Comparison of ENCODE assay signal across 18 mouse cellular contexts in genomic region chr12:34052508-34052907, GRCm38 (mm10).
A peak's percentile ranks its signal among the peaks of the same experiment; 100 is the strongest.
DNase-seq lines count a peak whose midpoint lies in the region; ATAC-seq and TF ChIP-seq lines count a peak whose summit lies in the region.
"Had no signal": no experiment of that assay in that cellular context is flagged by ENCODE, and none has a peak within 500 bp of the region (broad histone marks: within the 10 kb centered on the region; RNA-seq: fewer than 3 reads in every experiment).

No protein-coding gene starts in this region.

- no peaks in the 10 kb centered on the region for H3K9me3 ChIP-seq in intestine, embryonic 16.5 days (ENCODE audit: control insufficient read depth, low read length)
- no peaks in the 10 kb centered on the region for H3K9me3 ChIP-seq in intestine, embryonic 15.5 days
- H3K9me3 ChIP-seq in lung, embryonic 14.5 days (ENCODE audit: low read depth, low read length) = no peaks in the 10 kb centered on the region
- H3K9me3 ChIP-seq: forebrain, embryonic 12.5 days; heart, embryonic 10.5 days; hindbrain, embryonic 13.5 days had no signal

- ATAC-seq in intestine, embryonic 16.5 days = 0 out of 2 replicates have a peak, but pooled peaks have one; percentile 5
- no peak for ATAC-seq in intestine, embryonic 15.5 days
- ATAC-seq in lung, embryonic 14.5 days (ENCODE audit: insufficient read depth) = peak; percentile 54
- no peak for ATAC-seq in erythroblast, adult 5-6 weeks (replicated peaks; ENCODE audit: low FRiP score, poor library complexity, severe bottlenecking)
- ATAC-seq: hindbrain, postnatal 0 days had no signal

- no peak for DNase-seq in lung, embryonic 14.5 days
- no peak for DNase-seq in lung, adult 18-20 months
- peak; percentile 24 for DNase-seq in MN1 (ENCODE audit: low spot score)
- DNase-seq in brain, adult 2 months (ENCODE audit: low read depth, low spot score) = peak; percentile 59
- DNase-seq: adrenal gland, postnatal 10 days; cerebellum, adult 11-12 months; cerebellum, adult 9-10 months; cerebellum, postnatal 25 days; gastrocnemius, postnatal 10 days; heart, adult 18-20 months; heart, postnatal 10 days had no signal

- WGBS in intestine, embryonic 16.5 days = 60% methylated on average over 5 of the region's 5 CpGs
- WGBS in intestine, embryonic 15.5 days = 67% methylated on average over 5 of the region's 5 CpGs
- 69% methylated on average over 5 of the region's 5 CpGs for WGBS in lung, embryonic 14.5 days

- H3K4me1 ChIP-seq in intestine, embryonic 16.5 days (ENCODE audit: control insufficient read depth, insufficient read depth, low read length) = peaks cover 3% of the 10 kb centered on the region; the same call in 1 of the 2 replicates
- H3K4me1 ChIP-seq in intestine, embryonic 15.5 days (replicated peaks) = no peaks in the 10 kb centered on the region
- H3K4me1 ChIP-seq in lung, embryonic 14.5 days (ENCODE audit: insufficient read depth) = peaks cover 4% of the 10 kb centered on the region; the same call in 1 of the 2 replicates
- H3K4me1 ChIP-seq: forebrain, embryonic 12.5 days; heart, embryonic 10.5 days; hindbrain, embryonic 13.5 days had no signal

- H3K36me3 ChIP-seq in intestine, embryonic 16.5 days (ENCODE audit: control insufficient read depth, insufficient read depth, low read length) = no peaks in the 10 kb centered on the region
- no peaks in the 10 kb centered on the region for H3K36me3 ChIP-seq in intestine, embryonic 15.5 days
- no peaks in the 10 kb centered on the region for H3K36me3 ChIP-seq in lung, embryonic 14.5 days (ENCODE audit: insufficient read depth)
- H3K36me3 ChIP-seq: forebrain, embryonic 12.5 days; heart, embryonic 10.5 days; hindbrain, embryonic 13.5 days had no signal

- no peak for TF ChIP-seq CTCF in lung, embryonic 14.5 days (IDR thresholded peaks at IDR 0.05; ENCODE audit: low read depth)

- H3K4me3 ChIP-seq in intestine, embryonic 16.5 days (ENCODE audit: low read length) = no peak overlapping the region
- no peak overlapping the region for H3K4me3 ChIP-seq in intestine, embryonic 15.5 days (replicated peaks)
- H3K4me3 ChIP-seq in lung, embryonic 14.5 days (ENCODE audit: low read depth, low read length) = no peak overlapping the region
- H3K4me3 ChIP-seq: forebrain, embryonic 12.5 days; heart, embryonic 10.5 days; hindbrain, embryonic 13.5 days had no signal

- H3K9ac ChIP-seq in intestine, embryonic 16.5 days (ENCODE audit: low read depth, low read length) = no peak overlapping the region
- no peak overlapping the region for H3K9ac ChIP-seq in intestine, embryonic 15.5 days
- no peak overlapping the region for H3K9ac ChIP-seq in lung, embryonic 14.5 days
- H3K9ac ChIP-seq: forebrain, embryonic 12.5 days; hindbrain, embryonic 13.5 days had no signal

- H3K27me3 ChIP-seq in intestine, embryonic 16.5 days (replicated peaks; ENCODE audit: control insufficient read depth, insufficient read depth, low read length) = no peaks in the 10 kb centered on the region
- no peaks in the 10 kb centered on the region for H3K27me3 ChIP-seq in intestine, embryonic 15.5 days (replicated peaks)
- no peaks in the 10 kb centered on the region for H3K27me3 ChIP-seq in lung, embryonic 14.5 days (ENCODE audit: insufficient read depth, low read length)
- H3K27me3 ChIP-seq: forebrain, embryonic 12.5 days; hindbrain, embryonic 13.5 days had no signal

- no peak overlapping the region for H3K4me2 ChIP-seq in intestine, embryonic 16.5 days (ENCODE audit: low read depth, low read length)
- no peak overlapping the region for H3K4me2 ChIP-seq in intestine, embryonic 15.5 days (replicated peaks)
- no peak overlapping the region for H3K4me2 ChIP-seq in lung, embryonic 14.5 days
- H3K4me2 ChIP-seq: forebrain, embryonic 12.5 days; hindbrain, embryonic 13.5 days had no signal

- H3K27ac ChIP-seq in intestine, embryonic 16.5 days (ENCODE audit: low read length) = no peak overlapping the region
- H3K27ac ChIP-seq in intestine, embryonic 15.5 days = no peak overlapping the region
- no peak overlapping the region for H3K27ac ChIP-seq in lung, embryonic 14.5 days (ENCODE audit: low read depth)
- H3K27ac ChIP-seq: forebrain, embryonic 12.5 days; heart, embryonic 10.5 days; hindbrain, embryonic 13.5 days; hindbrain, postnatal 0 days had no signal

Comparison
In these comparisons a context has a peak if more than half of its experiments do, and no peak if none do; other contexts are left out.
1. ATAC-seq: peak in intestine, embryonic 16.5 days (single experiment) and lung, embryonic 14.5 days (single experiment); none in intestine, embryonic 15.5 days (single experiment) and erythroblast, adult 5-6 weeks (single experiment).
2. DNase-seq: peak in MN1 (single experiment) and brain, adult 2 months (single experiment); none in lung, embryonic 14.5 days (single experiment) and lung, adult 18-20 months (0 of 2).